Mouse (Mus musculus) heart, embryonic 16.5 days (tissue): ENCODE results near the gene Arpc4. TPM values are rescaled to one million over a fixed set of nuclear protein-coding genes. Genes with fewer than 3 reads are reported as not detected.
A peak's percentile ranks its signal among the peaks of the same experiment; 100 is the strongest.

Experiments
- ATAC-seq: fragments of 200-750 bp; cut with Nextera tagmentation; replicated peaks from 2 replicates; pipeline ENCODE4 v1.8.0; 2017; ENCODE audit warnings: moderate number of reproducible peaks; ENCODE audit not compliant: insufficient read depth, low FRiP score; ENCODE audit errors: extremely low read depth
- H3K27ac ChIP-seq: fragments of 300-500 bp; sonication (generic); 2 replicates; pipeline ENCODE4 v1.5.1; 2014; ENCODE audit warnings: mild to moderate bottlenecking, low read length, control low read depth, moderate library complexity
- H3K27me3 ChIP-seq: fragments of 300-500 bp; sonication (generic); 2 replicates; pipeline ENCODE4 v1.6.1; 2014; ENCODE audit warnings: low read length, mixed read lengths; ENCODE audit not compliant: control insufficient read depth, insufficient read depth
- H3K36me3 ChIP-seq: fragments of 300-500 bp; sonication (generic); 2 replicates; pipeline ENCODE4 v1.6.1; 2014; ENCODE audit not compliant: control insufficient read depth, insufficient read depth
- H3K4me1 ChIP-seq: fragments of 300-500 bp; sonication (generic); 2 replicates; pipeline ENCODE4 v1.6.1; 2014; ENCODE audit warnings: low read length, mixed read lengths; ENCODE audit not compliant: control insufficient read depth, insufficient read depth
- H3K4me2 ChIP-seq: fragments of 300-500 bp; sonication (generic); 2 replicates; pipeline ENCODE4 v1.6.1; 2014; ENCODE audit warnings: low read depth, mild to moderate bottlenecking, control low read depth, low read length
- H3K4me3 ChIP-seq: fragments of 300-500 bp; sonication (generic); 2 replicates; pipeline ENCODE4 v1.5.1; 2014; ENCODE audit warnings: mild to moderate bottlenecking, control low read depth, low read length
- H3K9ac ChIP-seq: fragments of 300-500 bp; sonication (generic); 2 replicates; pipeline ENCODE4 v1.6.1; 2014; ENCODE audit warnings: low read length, control low read depth
- H3K9me3 ChIP-seq: fragments of 300-500 bp; sonication (generic); replicated peaks from 2 replicates; pipeline ENCODE4 v1.6.1; 2016; ENCODE audit warnings: low read length; ENCODE audit not compliant: control insufficient read depth
- WGBS: fragments of 180-500 bp; shearing (Covaris S2); extraction: QIAGEN DNeasy Blood & Tissue Kit; methylation state at CpG from one replicate; pipeline ENCODE4 v1.1.7; 2014; 5-methylcytosine and 5-hydroxymethylcytosine counted together
- polyA plus RNA-seq: library from polyadenylated mRNA; unstranded; fragments of >200 nt; fragmentation: Nextera tagmentation; extraction: Ambion mirVana; gene quantifications from 2 replicates; pipeline ENCODE4 v1.2.1, GENCODE M21; 2015

Gene Arpc4
- polyA plus RNA-seq, 1 experiment from 2014 or later, result 250 TPM

GRCm38 (mm10) chr6:113373491-113373890 lies 4.4 kb upstream of the Arpc4 start:
- Histone ChIP-seq H3K9me3 (no peaks in the 10 kb centered on the region), H3K27ac (no peak overlapping the region), H3K4me3 (no peak overlapping the region), H3K36me3 (peaks cover 42% of the 10 kb centered on the region), H3K27me3 (no peaks in the 10 kb centered on the region), H3K4me1 (peaks cover 6% of the 10 kb centered on the region), H3K9ac (no peak overlapping the region), H3K4me2 (no peak overlapping the region)
- no peak for ATAC-seq
- 86% methylated on average over 4 of the region's 4 CpGs for WGBS

GRCm38 (mm10) chr6:113377172-113377495 lies 781 bp upstream of the Arpc4 start:
- no peaks in the 10 kb centered on the region for H3K9me3 ChIP-seq
- peak overlapping the region; percentile 97 for H3K27ac ChIP-seq
- peak overlapping the region; percentile 76 for H3K4me2 ChIP-seq
- H3K4me1 ChIP-seq, result peaks cover 15% of the 10 kb centered on the region
- H3K4me3 ChIP-seq, result peak overlapping the region; percentile 95
- H3K9ac ChIP-seq, result peak overlapping the region; percentile 89
- WGBS, result 8% methylated on average over 7 of the region's 7 CpGs
- no peak for ATAC-seq
- no peaks in the 10 kb centered on the region for H3K27me3 ChIP-seq
- peaks cover 33% of the 10 kb centered on the region for H3K36me3 ChIP-seq

DNA sequence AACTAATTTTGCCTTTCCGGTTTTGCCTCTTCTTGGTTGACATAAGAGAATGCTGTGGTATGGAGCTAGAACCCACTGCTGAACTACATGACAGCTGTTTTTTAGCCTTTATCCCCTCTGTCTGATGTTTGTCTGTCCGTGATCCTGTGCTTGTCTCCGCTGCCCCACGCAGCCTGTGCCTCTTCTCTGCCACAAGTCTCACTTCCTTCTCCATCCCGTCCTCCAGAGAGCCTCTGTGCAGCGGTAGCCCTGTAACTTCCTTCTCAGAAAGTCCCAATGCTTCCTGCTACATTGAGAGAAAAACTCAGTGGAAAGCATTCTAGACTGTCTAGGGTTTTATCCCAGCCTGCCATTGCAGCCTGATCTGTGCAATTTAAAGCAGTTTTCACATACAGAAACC lies 1.3 kb downstream of the Arpc4 start:
- Histone ChIP-seq H3K4me1 (peaks cover 15% of the 10 kb centered on the region), H3K27me3 (no peaks in the 10 kb centered on the region), H3K4me2 (peak overlapping the region; percentile 76), H3K27ac (no peak overlapping the region), H3K9me3 (no peaks in the 10 kb centered on the region), H3K9ac (peak overlapping the region; percentile 89), H3K4me3 (peak overlapping the region; percentile 95), H3K36me3 (peaks cover 42% of the 10 kb centered on the region)
- 66% methylated on average over 6 of the region's 6 CpGs for WGBS
- no peak for ATAC-seq

DNA sequence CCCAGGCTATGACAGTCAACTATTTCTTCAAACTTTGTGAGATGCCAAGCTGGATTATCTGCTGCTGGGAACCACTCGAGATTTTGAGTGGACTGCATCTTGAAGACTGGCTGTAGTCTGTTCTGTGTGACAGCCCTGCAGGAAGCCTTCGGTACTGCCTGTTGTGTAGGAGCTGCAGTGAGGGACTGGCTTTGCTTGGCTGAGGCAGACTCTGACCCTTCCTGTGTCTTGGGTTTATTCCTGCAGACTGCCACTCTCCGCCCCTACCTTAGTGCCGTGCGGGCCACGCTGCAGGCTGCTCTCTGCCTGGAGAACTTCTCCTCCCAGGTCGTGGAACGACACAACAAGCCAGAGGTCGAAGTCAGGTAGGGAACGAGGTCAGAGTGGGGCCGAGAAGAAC lies 2.6 kb downstream of the Arpc4 start:
- H3K27ac ChIP-seq, result no peak overlapping the region
- peaks cover 15% of the 10 kb centered on the region for H3K4me1 ChIP-seq
- no peaks in the 10 kb centered on the region for H3K9me3 ChIP-seq
- no peak for ATAC-seq
- H3K4me3 ChIP-seq, result no peak overlapping the region
- no peak overlapping the region for H3K9ac ChIP-seq
- WGBS, result 87% methylated on average over 11 of the region's 11 CpGs
- H3K36me3 ChIP-seq, result peaks cover 47% of the 10 kb centered on the region
- H3K27me3 ChIP-seq, result no peaks in the 10 kb centered on the region
- H3K4me2 ChIP-seq, result no peak overlapping the region

- 87% methylated on average over 8 of the region's 8 CpGs for WGBS
- Histone ChIP-seq H3K4me3 (no peak overlapping the region), H3K9ac (no peak overlapping the region), H3K9me3 (no peaks in the 10 kb centered on the region), H3K27me3 (no peaks in the 10 kb centered on the region), H3K4me1 (no peaks in the 10 kb centered on the region; the same call in 1 of the 2 replicates), H3K36me3 (peaks cover 75% of the 10 kb centered on the region), H3K27ac (no peak overlapping the region), H3K4me2 (no peak overlapping the region)
- no peak for ATAC-seq
Observed at GRCm38 (mm10) chr6:113384351-113384927, 6.5 kb downstream of the Arpc4 start.

DNA sequence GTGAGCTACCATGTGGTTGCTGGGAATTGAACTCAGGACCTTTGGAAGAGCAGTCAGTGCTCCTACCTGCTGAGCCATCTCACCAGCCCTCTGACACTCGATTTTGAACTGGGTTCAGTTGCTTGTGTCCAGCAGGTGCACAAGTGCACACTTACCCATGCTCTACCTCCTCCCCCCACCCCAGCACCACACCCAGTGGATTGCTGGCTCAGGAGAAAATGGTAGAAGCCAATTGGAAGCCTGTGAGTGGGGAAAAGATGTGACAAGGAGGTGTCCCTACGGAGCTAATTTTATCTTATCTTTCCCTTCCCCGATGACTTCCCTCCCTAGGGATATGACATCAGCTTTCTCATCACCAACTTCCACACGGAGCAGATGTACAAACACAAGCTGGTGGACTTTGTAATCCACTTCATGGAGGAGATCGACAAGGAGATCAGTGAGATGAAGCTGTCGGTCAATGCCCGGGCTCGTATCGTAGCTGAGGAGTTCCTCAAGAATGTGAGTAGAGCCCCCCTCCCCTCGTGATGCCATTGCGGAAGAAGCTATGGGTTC lies 7.3 kb downstream of the Arpc4 start:
- no peak for ATAC-seq
- WGBS, result 53% methylated on average over 11 of the region's 11 CpGs
- Histone ChIP-seq H3K36me3 (peaks cover 82% of the 10 kb centered on the region), H3K9me3 (no peaks in the 10 kb centered on the region), H3K27ac (no peak overlapping the region), H3K4me1 (no peaks in the 10 kb centered on the region), H3K4me2 (no peak overlapping the region), H3K9ac (no peak overlapping the region), H3K4me3 (no peak overlapping the region), H3K27me3 (no peaks in the 10 kb centered on the region)

- Histone ChIP-seq H3K9ac (no peak overlapping the region), H3K4me3 (no peak overlapping the region), H3K4me2 (no peak overlapping the region), H3K27me3 (no peaks in the 10 kb centered on the region), H3K9me3 (no peaks in the 10 kb centered on the region), H3K4me1 (no peaks in the 10 kb centered on the region), H3K36me3 (peaks cover 78% of the 10 kb centered on the region), H3K27ac (no peak overlapping the region)
- WGBS, result 75% methylated on average over 3 of the region's 3 CpGs
- no peak for ATAC-seq
Observed at GRCm38 (mm10) chr6:113386025-113386424, 8.1 kb downstream of the Arpc4 start.

DNA sequence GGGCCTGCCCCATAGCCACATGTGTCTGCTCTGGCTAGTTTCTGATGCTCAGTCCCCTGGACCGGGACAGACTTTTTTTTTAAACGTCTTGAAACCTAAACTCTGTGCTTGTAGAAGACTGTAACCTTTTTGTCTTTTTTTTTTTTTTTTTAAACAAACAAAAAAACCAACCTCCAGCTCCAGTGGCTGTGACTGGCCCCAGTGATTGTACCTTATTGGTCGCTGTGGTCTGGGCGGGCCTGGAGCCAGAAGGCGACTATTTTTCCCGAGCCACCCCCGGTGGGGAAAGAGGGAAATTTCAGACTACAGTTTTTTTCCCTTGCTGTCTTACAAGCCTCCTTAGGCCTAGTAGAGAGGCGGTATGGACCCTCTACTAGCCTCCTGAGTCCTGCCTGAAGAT lies 11.0 kb downstream of the Arpc4 start, which contains the start of gene Ttll3:
Gene Ttll3, plus strand, starts transcription at position 301 of the 400 bp plus-strand sequence.
- Histone ChIP-seq H3K4me2 (no peak within 1 kb of the TSS), H3K9ac (no peak within 1 kb of the TSS), H3K36me3 (peaks cover 54% of the 10 kb centered on the region), H3K4me1 (peaks cover 12% of the 10 kb centered on the region; the same call in 1 of the 2 replicates), H3K27me3 (no peaks in the 10 kb centered on the region), H3K27ac (no peak within 1 kb of the TSS), H3K9me3 (no peaks in the 10 kb centered on the region), H3K4me3 (no peak within 1 kb of the TSS)
- ATAC-seq, result no peak
- 78% methylated on average over 8 of the region's 8 CpGs for WGBS

GRCm38 (mm10) chr6:113390715-113391114 lies 12.8 kb downstream of the Arpc4 start:
- Histone ChIP-seq H3K9ac (no peak overlapping the region), H3K4me3 (no peak overlapping the region), H3K27me3 (no peaks in the 10 kb centered on the region), H3K4me2 (no peak overlapping the region), H3K27ac (no peak overlapping the region), H3K4me1 (peaks cover 12% of the 10 kb centered on the region; the same call in 1 of the 2 replicates), H3K9me3 (no peaks in the 10 kb centered on the region), H3K36me3 (peaks cover 40% of the 10 kb centered on the region)
- 87% methylated on average over 3 of the region's 3 CpGs for WGBS
- ATAC-seq, result no peak
